Comparison of ENCODE assay signal across 8 mouse cellular contexts in the genomic region with DNA sequence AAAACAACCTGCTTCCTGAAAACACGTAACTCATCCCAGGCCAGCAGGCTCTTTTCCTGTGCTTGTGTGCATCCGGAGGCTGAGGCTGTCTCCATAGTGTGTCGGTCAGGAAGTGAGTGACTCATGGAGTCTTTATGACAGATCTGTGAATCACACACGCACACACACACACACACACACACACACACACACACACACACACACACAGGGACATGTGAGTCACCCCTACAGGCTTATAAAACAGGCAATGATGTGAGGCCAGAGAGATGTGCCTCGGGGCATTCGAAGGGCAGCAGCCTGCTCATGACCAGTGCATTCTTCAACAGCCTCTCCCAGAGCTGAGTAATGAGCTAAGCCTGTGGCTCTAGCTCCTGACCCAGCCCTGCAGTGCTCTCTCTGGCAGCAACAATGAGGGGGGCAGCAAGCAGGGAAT.
DNase-seq lines count a peak whose midpoint lies in the region; ATAC-seq and TF ChIP-seq lines count a peak whose summit lies in the region.

No protein-coding gene starts in this region.

- intact Hi-C loops in heart, postnatal 10 days (cut with DNase I), result loop anchor here (5.0 kb wide), 1 partner anchor 42 kb away; no protein-coding TSS in a partner anchor

- H3K4me3 ChIP-seq in hindbrain, embryonic 11.5 days (ENCODE audit: low read depth, low read length), result no peak overlapping the region
- H3K4me3 ChIP-seq in hindbrain, embryonic 13.5 days, result no peak overlapping the region
- H3K4me3 ChIP-seq in bone marrow macrophage, adult 2 months (ENCODE audit: insufficient read depth, low read length), result no peak overlapping the region
- H3K4me3 ChIP-seq in liver, embryonic 16.5 days (ENCODE audit: low read depth, low read length), result no peak overlapping the region

- no peak for TF ChIP-seq POLR2A in bone marrow macrophage, adult 2 months (IDR thresholded peaks at IDR 0.05; ENCODE audit: borderline replicate concordance, low read depth, low read length)

- H3K9me3 ChIP-seq in hindbrain, embryonic 11.5 days (ENCODE audit: control insufficient read depth, low read length), result no peaks in the 10 kb centered on the region
- peaks cover 6% of the 10 kb centered on the region; the same call in 1 of the 2 replicates for H3K9me3 ChIP-seq in hindbrain, embryonic 13.5 days
- H3K9me3 ChIP-seq in liver, embryonic 16.5 days (replicated peaks; ENCODE audit: control insufficient read depth, low read length), result no peaks in the 10 kb centered on the region

- H3K36me3 ChIP-seq in hindbrain, embryonic 11.5 days (ENCODE audit: control insufficient read depth, insufficient read depth, low read length), result no peaks in the 10 kb centered on the region
- H3K36me3 ChIP-seq in hindbrain, embryonic 13.5 days, result no peaks in the 10 kb centered on the region
- H3K36me3 ChIP-seq in liver, embryonic 16.5 days (ENCODE audit: control insufficient read depth, insufficient read depth), result no peaks in the 10 kb centered on the region

- ATAC-seq in hindbrain, embryonic 11.5 days (ENCODE audit: low FRiP score), result no peak
- no peak for ATAC-seq in hindbrain, embryonic 13.5 days (ENCODE audit: low FRiP score)
- ATAC-seq in liver, embryonic 16.5 days (ENCODE audit: low read depth), result peak; percentile 47; the same call in 1 of the 2 replicates

- no peak for TF ChIP-seq CTCF in bone marrow macrophage, adult 2 months (IDR thresholded peaks at IDR 0.05; ENCODE audit: low read depth, low read length)

- peak; percentile 32 for DNase-seq in hindbrain, embryonic 11.5 days (ENCODE audit: low spot score)
- peak; percentile 48 to 50 for DNase-seq in heart, postnatal 10 days
- DNase-seq in urinary bladder, postnatal 14 days (ENCODE audit: low spot score), result peak; percentile 75
- no peak for DNase-seq in B cell, adult 2 months
- no peak for DNase-seq in cerebellum, postnatal 14 days

- no peaks in the 10 kb centered on the region for H3K27me3 ChIP-seq in hindbrain, embryonic 11.5 days (ENCODE audit: control insufficient read depth, insufficient read depth, low read length)
- no peaks in the 10 kb centered on the region for H3K27me3 ChIP-seq in hindbrain, embryonic 13.5 days
- H3K27me3 ChIP-seq in liver, embryonic 16.5 days (ENCODE audit: control insufficient read depth, insufficient read depth, low read depth, low read length), result no peaks in the 10 kb centered on the region

- H3K4me2 ChIP-seq in hindbrain, embryonic 11.5 days (replicated peaks; ENCODE audit: low read depth, low read length), result no peak overlapping the region
- H3K4me2 ChIP-seq in hindbrain, embryonic 13.5 days, result no peak overlapping the region
- H3K4me2 ChIP-seq in liver, embryonic 16.5 days (ENCODE audit: low read depth, low read length), result no peak overlapping the region

- no peaks in the 10 kb centered on the region for H3K4me1 ChIP-seq in hindbrain, embryonic 11.5 days (replicated peaks; ENCODE audit: control insufficient read depth, insufficient read depth, low read length)
- H3K4me1 ChIP-seq in hindbrain, embryonic 13.5 days (replicated peaks), result peaks cover 10% of the 10 kb centered on the region; the same call in 1 of the 2 replicates
- H3K4me1 ChIP-seq in bone marrow macrophage, adult 2 months (ENCODE audit: control insufficient read depth, insufficient read depth, low read length), result peaks cover 13% of the 10 kb centered on the region
- no peaks in the 10 kb centered on the region for H3K4me1 ChIP-seq in liver, embryonic 16.5 days (ENCODE audit: control insufficient read depth, low read depth, low read length)

- no peak overlapping the region for H3K27ac ChIP-seq in hindbrain, embryonic 11.5 days (ENCODE audit: low read depth, low read length)
- no peak overlapping the region for H3K27ac ChIP-seq in hindbrain, embryonic 13.5 days
- peak overlapping the region; percentile 42 for H3K27ac ChIP-seq in bone marrow macrophage, adult 2 months (ENCODE audit: insufficient read depth, low read depth, low read length)
- H3K27ac ChIP-seq in liver, embryonic 16.5 days (ENCODE audit: low read length), result no peak overlapping the region

- 64% methylated on average over 6 of the region's 6 CpGs for WGBS in hindbrain, embryonic 11.5 days
- WGBS in hindbrain, embryonic 13.5 days, result 53% methylated on average over 6 of the region's 6 CpGs
- WGBS in liver, embryonic 16.5 days (ENCODE audit: insufficient replicate concordance), result 17% methylated on average over 6 of the region's 6 CpGs

- H3K9ac ChIP-seq in hindbrain, embryonic 11.5 days (ENCODE audit: low read depth, low read length), result no peak overlapping the region
- no peak overlapping the region for H3K9ac ChIP-seq in hindbrain, embryonic 13.5 days
- H3K9ac ChIP-seq in liver, embryonic 16.5 days (ENCODE audit: low read depth, low read length), result no peak overlapping the region

Comparison
In these comparisons a context has a peak if more than half of its experiments do, and no peak if none do; other contexts are left out.
1. DNase-seq: peak in hindbrain, embryonic 11.5 days (single experiment), heart, postnatal 10 days (2 of 2) and urinary bladder, postnatal 14 days (single experiment); none in B cell, adult 2 months (0 of 2) and cerebellum, postnatal 14 days (0 of 2).